Mouse (Mus musculus) liver, embryonic 12.5 days (tissue): ENCODE data around the gene Frmpd2. TPM values are rescaled to one million over a fixed set of nuclear protein-coding genes. Genes with fewer than 3 reads are reported as not detected.

Source experiments
- ATAC-seq: fragments of 200-750 bp; cut with Nextera tagmentation; 2 replicates; pipeline ENCODE4 v1.8.0; 2017; ENCODE audit warnings: moderate number of reproducible peaks, mild to moderate bottlenecking, moderate library complexity
- H3K27ac ChIP-seq: fragments of 300-500 bp; sonication (generic); 2 replicates; pipeline ENCODE4 v1.5.1; 2016; ENCODE audit warnings: mild to moderate bottlenecking
- H3K27me3 ChIP-seq: fragments of 300-500 bp; sonication (generic); replicated peaks from 2 replicates; pipeline ENCODE4 v1.6.1; 2016; ENCODE audit warnings: mild to moderate bottlenecking, moderate library complexity
- H3K36me3 ChIP-seq: fragments of 300-500 bp; sonication (generic); 2 replicates; pipeline ENCODE4 v1.6.1; 2016; ENCODE audit warnings: mild to moderate bottlenecking, moderate library complexity
- H3K4me1 ChIP-seq: fragments of 300-500 bp; sonication (generic); 2 replicates; pipeline ENCODE4 v1.6.1; 2016
- H3K4me2 ChIP-seq: fragments of 300-500 bp; sonication (generic); 2 replicates; pipeline ENCODE4 v1.6.1; 2016; ENCODE audit warnings: mild to moderate bottlenecking, moderate library complexity
- H3K4me3 ChIP-seq: fragments of 300-500 bp; sonication (generic); 2 replicates; pipeline ENCODE4 v1.5.1; 2016; ENCODE audit warnings: mild to moderate bottlenecking, moderate library complexity
- H3K9ac ChIP-seq: fragments of 300-500 bp; sonication (generic); 2 replicates; pipeline ENCODE4 v1.6.1; 2016; ENCODE audit warnings: mild to moderate bottlenecking, moderate library complexity
- H3K9me3 ChIP-seq: fragments of 300-500 bp; sonication (generic); replicated peaks from 2 replicates; pipeline ENCODE4 v1.6.1; 2016; ENCODE audit warnings: mild to moderate bottlenecking, moderate library complexity
- WGBS: fragments of 180-500 bp; shearing (Covaris S2); methylation state at CpG from one replicate; pipeline ENCODE4 v1.1.7; 2016; ENCODE audit not compliant: insufficient replicate concordance; 5-methylcytosine and 5-hydroxymethylcytosine counted together
- polyA plus RNA-seq: library from polyadenylated mRNA; unstranded; fragments of >200 nt; fragmentation: Nextera tagmentation; extraction: Ambion mirVana; gene quantifications from 2 replicates; pipeline ENCODE4 v1.2.1, GENCODE M21; 2016

The Frmpd2 gene
- polyA plus RNA-seq, 1 experiment from 2014 or later: not detected

DNA sequence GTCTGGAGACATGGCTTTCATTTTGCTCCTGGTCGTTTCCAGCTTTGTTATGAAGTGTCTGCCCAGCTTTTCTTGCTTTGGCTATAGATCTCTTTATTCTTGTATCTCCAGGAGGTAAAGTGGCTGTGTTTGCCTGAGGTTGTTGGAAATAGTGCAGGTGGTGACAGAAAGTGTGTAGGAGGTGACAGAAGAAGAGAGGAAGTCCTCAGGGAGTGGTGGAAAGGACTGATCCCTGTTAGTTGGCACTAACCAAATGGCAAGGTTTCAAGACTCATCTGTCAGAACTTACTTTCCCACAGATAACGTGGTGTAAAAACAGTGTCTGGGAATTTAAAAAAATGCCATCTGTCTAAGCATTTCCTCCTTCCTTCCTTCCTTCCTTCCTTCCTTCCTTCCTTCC lies 3.0 kb downstream of the Frmpd2 start:
- no peak overlapping the region for H3K9ac ChIP-seq
- no peak overlapping the region for H3K27ac ChIP-seq
- H3K9me3 ChIP-seq: no peaks in the 10 kb centered on the region
- H3K36me3 ChIP-seq: no peaks in the 10 kb centered on the region
- no peaks in the 10 kb centered on the region for H3K27me3 ChIP-seq
- no peak for ATAC-seq
- H3K4me3 ChIP-seq: no peak overlapping the region
- H3K4me1 ChIP-seq: no peaks in the 10 kb centered on the region
- 44% methylated on average over 2 of the region's 2 CpGs for WGBS
- no peak overlapping the region for H3K4me2 ChIP-seq

GRCm38 (mm10) chr14:33476094-33476760 lies 4.7 kb downstream of the Frmpd2 start:
- Histone ChIP-seq H3K27ac (no peak overlapping the region), H3K4me2 (no peak overlapping the region), H3K27me3 (no peaks in the 10 kb centered on the region), H3K4me3 (no peak overlapping the region), H3K9ac (no peak overlapping the region), H3K36me3 (no peaks in the 10 kb centered on the region), H3K9me3 (no peaks in the 10 kb centered on the region), H3K4me1 (no peaks in the 10 kb centered on the region)
- WGBS: 12% methylated on average over 3 of the region's 3 CpGs
- no peak for ATAC-seq

GRCm38 (mm10) chr14:33481991-33482390 lies 10.5 kb downstream of the Frmpd2 start:
- no peak overlapping the region for H3K27ac ChIP-seq
- WGBS: 68% methylated on average over 3 of the region's 3 CpGs
- H3K4me2 ChIP-seq: no peak overlapping the region
- no peak for ATAC-seq
- no peak overlapping the region for H3K4me3 ChIP-seq
- H3K9ac ChIP-seq: no peak overlapping the region
- no peaks in the 10 kb centered on the region for H3K4me1 ChIP-seq
- H3K27me3 ChIP-seq: no peaks in the 10 kb centered on the region
- no peaks in the 10 kb centered on the region for H3K36me3 ChIP-seq
- no peaks in the 10 kb centered on the region for H3K9me3 ChIP-seq

- no peak overlapping the region for H3K4me2 ChIP-seq
- no peaks in the 10 kb centered on the region for H3K36me3 ChIP-seq
- H3K4me3 ChIP-seq: no peak overlapping the region
- no peaks in the 10 kb centered on the region for H3K4me1 ChIP-seq
- WGBS: 62% methylated on average over 15 of the region's 15 CpGs
- no peaks in the 10 kb centered on the region for H3K27me3 ChIP-seq
- ATAC-seq: no peak
- H3K27ac ChIP-seq: no peak overlapping the region
- no peaks in the 10 kb centered on the region for H3K9me3 ChIP-seq
- no peak overlapping the region for H3K9ac ChIP-seq
Observed at GRCm38 (mm10) chr14:33487805-33488550, 16.5 kb downstream of the Frmpd2 start.

GRCm38 (mm10) chr14:33495226-33495625 lies 23.7 kb downstream of the Frmpd2 start:
- Histone ChIP-seq H3K4me3 (no peak overlapping the region), H3K36me3 (no peaks in the 10 kb centered on the region), H3K9ac (no peak overlapping the region), H3K27me3 (no peaks in the 10 kb centered on the region), H3K4me1 (no peaks in the 10 kb centered on the region), H3K4me2 (no peak overlapping the region), H3K27ac (no peak overlapping the region), H3K9me3 (no peaks in the 10 kb centered on the region)
- 53% methylated on average over 4 of the region's 4 CpGs for WGBS
- no peak for ATAC-seq

DNA sequence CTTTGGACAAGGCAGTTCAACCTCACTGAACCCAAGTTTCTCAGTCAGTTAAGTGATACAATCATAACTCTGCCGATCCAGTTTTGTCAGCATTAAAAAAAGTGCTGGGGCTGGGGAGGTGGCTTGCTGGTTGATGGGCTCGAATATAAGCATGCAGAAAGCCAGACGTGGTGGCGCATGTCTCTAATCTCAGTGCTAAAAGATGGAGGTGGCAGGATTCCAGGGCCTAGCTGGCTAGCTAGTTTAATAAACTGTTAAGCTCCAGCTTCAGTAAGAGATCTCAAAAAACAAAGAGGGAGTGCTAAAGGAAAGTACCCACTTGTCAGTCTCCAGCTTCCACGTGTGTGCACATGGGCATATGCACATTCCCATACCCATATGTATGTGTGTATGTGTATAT lies 25.9 kb downstream of the Frmpd2 start:
- Histone ChIP-seq H3K9me3 (no peaks in the 10 kb centered on the region), H3K27me3 (no peaks in the 10 kb centered on the region), H3K4me2 (no peak overlapping the region), H3K9ac (no peak overlapping the region), H3K36me3 (no peaks in the 10 kb centered on the region), H3K4me3 (no peak overlapping the region), H3K4me1 (no peaks in the 10 kb centered on the region), H3K27ac (no peak overlapping the region)
- no peak for ATAC-seq
- 67% methylated on average over 5 of the region's 5 CpGs for WGBS

DNA sequence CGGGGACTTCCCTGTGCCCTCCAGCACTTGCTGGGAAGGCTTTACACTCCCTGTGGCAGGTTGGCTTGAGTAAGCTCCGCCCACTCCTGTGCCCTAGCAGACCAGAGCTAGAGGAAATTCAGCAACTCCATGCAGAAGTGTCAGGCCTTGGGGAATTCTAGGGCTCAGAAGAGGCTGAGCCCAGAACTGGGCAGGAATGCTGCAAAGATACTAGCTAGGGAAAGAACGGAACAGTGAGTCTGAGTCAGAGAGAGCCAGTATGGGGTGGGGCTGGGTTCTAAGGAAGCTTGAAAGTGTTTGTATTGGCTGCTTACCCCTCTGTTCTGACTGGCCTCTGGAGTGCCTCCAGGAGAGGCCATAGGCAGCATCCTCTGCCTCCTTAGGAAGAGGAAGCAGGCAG lies 27.4 kb downstream of the Frmpd2 start:
- Histone ChIP-seq H3K27me3 (no peaks in the 10 kb centered on the region), H3K36me3 (no peaks in the 10 kb centered on the region), H3K4me2 (no peak overlapping the region), H3K9me3 (no peaks in the 10 kb centered on the region), H3K4me1 (no peaks in the 10 kb centered on the region), H3K4me3 (no peak overlapping the region), H3K9ac (no peak overlapping the region), H3K27ac (no peak overlapping the region)
- ATAC-seq: no peak
- 54% methylated on average over 3 of the region's 3 CpGs for WGBS

GRCm38 (mm10) chr14:33500631-33501030 lies 29.1 kb downstream of the Frmpd2 start:
- Histone ChIP-seq H3K4me3 (no peak overlapping the region), H3K27ac (no peak overlapping the region), H3K9ac (no peak overlapping the region), H3K36me3 (no peaks in the 10 kb centered on the region), H3K9me3 (no peaks in the 10 kb centered on the region), H3K4me1 (no peaks in the 10 kb centered on the region), H3K27me3 (no peaks in the 10 kb centered on the region), H3K4me2 (no peak overlapping the region)
- 64% methylated on average over 10 of the region's 10 CpGs for WGBS
- ATAC-seq: no peak

- H3K4me1 ChIP-seq: no peaks in the 10 kb centered on the region
- no peak overlapping the region for H3K4me3 ChIP-seq
- no peak for ATAC-seq
- no peak overlapping the region for H3K9ac ChIP-seq
- H3K27ac ChIP-seq: no peak overlapping the region
- 73% methylated on average over 9 of the region's 9 CpGs for WGBS
- no peaks in the 10 kb centered on the region for H3K36me3 ChIP-seq
- H3K27me3 ChIP-seq: no peaks in the 10 kb centered on the region
- H3K9me3 ChIP-seq: no peaks in the 10 kb centered on the region
- H3K4me2 ChIP-seq: no peak overlapping the region
Observed at GRCm38 (mm10) chr14:33503311-33503710, 31.8 kb downstream of the Frmpd2 start.

DNA sequence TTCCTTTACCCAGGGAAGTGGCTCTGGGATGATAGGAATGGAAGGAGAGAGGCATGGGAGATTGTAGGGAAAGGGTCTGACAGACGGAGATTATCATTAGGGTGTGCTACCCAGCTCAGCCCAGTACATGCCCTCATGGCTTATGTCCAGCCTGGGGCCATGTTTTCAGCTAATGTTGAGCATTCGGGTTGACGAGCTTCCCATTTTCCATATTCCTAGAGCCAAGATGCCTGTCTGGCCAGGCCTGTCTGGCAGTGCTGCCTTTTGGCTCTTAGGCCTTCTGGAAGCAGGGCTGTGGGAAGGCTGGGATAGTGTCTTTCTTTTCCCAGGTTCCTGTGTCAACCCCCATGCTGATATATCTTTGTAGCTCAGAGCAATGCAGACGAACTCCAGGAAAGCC lies 35.2 kb downstream of the Frmpd2 start:
- ATAC-seq: no peak
- H3K4me2 ChIP-seq: no peak overlapping the region
- H3K27me3 ChIP-seq: no peaks in the 10 kb centered on the region
- H3K36me3 ChIP-seq: no peaks in the 10 kb centered on the region
- no peak overlapping the region for H3K27ac ChIP-seq
- no peaks in the 10 kb centered on the region for H3K4me1 ChIP-seq
- no peak overlapping the region for H3K9ac ChIP-seq
- WGBS: 50% methylated on average over 4 of the region's 4 CpGs
- no peaks in the 10 kb centered on the region for H3K9me3 ChIP-seq
- H3K4me3 ChIP-seq: no peak overlapping the region

- 57% methylated on average over 1 of the region's 1 CpGs for WGBS
- no peak overlapping the region for H3K27ac ChIP-seq
- no peak for ATAC-seq
Observed at GRCm38 (mm10) chr14:33508660-33509059, 37.2 kb downstream of the Frmpd2 start.

DNA sequence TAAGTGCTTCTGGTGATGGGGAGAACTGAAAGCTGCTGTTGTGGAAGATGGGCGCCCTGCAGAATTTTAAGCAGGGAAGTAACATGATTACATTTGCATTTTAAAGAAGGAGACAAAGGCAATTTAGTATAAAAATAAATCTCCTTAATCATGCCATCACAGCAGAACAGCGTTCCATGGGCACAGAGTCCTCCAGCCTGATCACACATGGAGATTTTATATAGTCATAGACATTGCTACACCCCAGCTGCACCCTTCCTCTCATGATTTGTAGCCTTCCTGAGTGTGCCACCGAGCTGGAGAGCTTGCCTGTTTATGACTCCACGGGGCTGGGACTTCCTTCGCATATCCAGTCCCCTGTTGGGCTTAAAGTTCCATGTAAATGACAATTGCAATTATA lies 42.4 kb downstream of the Frmpd2 start:
- no peaks in the 10 kb centered on the region for H3K27me3 ChIP-seq
- H3K4me2 ChIP-seq: no peak overlapping the region
- ATAC-seq: no peak
- H3K4me3 ChIP-seq: no peak overlapping the region
- H3K36me3 ChIP-seq: no peaks in the 10 kb centered on the region
- WGBS: 56% methylated on average over 5 of the region's 5 CpGs
- H3K27ac ChIP-seq: no peak overlapping the region
- no peaks in the 10 kb centered on the region for H3K4me1 ChIP-seq
- no peak overlapping the region for H3K9ac ChIP-seq
- no peaks in the 10 kb centered on the region for H3K9me3 ChIP-seq

More at GRCm38 (mm10) chr14:33508660-33509059, 37.2 kb downstream of the Frmpd2 start:
- Histone ChIP-seq H3K9me3 (no peaks in the 10 kb centered on the region), H3K4me1 (no peaks in the 10 kb centered on the region), H3K4me3 (no peak overlapping the region), H3K4me2 (no peak overlapping the region), H3K9ac (no peak overlapping the region), H3K36me3 (no peaks in the 10 kb centered on the region), H3K27me3 (no peaks in the 10 kb centered on the region)
